Mouse (Mus musculus): Measurements from ENCODE around the gene Tubb2b.

Gene Tubb2b

GRCm38 (mm10) chr13:34134276-34134675 lies 4.0 kb upstream of the Tubb2b start:
- no peak for DNase-seq

DNA sequence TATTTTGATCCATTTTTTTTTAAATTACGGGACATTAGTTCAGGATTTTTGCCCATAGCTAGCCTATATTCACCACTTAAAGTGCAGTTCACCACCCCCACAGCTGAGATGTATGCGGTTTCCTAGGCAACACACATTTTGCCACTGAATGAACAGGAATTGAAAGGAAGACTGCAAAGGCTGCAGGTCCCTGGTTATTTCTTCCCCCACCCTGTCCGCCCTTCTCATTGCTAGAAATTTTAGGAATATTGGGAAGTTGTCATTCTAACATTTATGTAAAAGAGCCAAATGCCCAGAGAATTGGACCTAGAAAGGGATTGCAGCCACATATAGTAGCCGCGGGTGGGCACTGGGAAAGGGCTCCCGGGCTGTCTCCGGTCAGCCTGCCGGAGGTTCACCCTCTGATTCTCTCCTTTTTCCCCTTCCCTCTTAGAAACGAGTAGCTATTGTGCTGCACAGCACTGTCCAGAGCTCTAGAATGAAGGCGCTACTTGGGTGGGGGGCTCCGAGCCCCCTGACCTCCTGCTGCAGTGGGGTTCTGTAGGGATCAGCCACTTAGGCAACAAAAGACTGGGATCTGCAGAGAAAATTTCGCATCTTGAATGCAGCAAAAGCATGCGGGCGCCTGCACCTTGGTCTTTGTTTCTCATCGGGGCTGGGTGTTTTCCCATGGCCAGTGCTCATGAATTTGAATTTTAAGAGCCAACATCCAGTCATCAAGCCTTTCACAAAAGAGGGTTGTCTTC lies 3.2 kb upstream of the Tubb2b start:
- no peak for DNase-seq

DNA sequence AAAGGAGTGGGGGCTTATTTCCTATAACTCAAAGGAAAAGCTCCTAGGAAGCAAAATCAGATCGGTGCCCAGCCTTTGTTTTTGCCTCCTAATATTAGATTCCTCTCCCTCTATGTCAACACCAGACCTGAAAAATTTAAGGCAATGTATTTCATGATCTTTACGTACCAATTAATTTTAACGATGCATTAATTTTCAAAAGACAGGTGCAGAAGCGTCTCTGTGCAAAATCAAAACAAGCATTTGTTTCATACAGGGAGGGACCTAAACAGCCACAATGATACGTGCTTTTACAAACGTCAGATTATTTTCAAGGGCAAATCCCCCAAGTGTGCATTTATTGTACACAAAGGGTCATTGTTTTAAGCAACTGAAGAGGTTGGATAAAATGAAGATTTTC lies 2.6 kb upstream of the Tubb2b start:
- DNase-seq, result no peak

DNA sequence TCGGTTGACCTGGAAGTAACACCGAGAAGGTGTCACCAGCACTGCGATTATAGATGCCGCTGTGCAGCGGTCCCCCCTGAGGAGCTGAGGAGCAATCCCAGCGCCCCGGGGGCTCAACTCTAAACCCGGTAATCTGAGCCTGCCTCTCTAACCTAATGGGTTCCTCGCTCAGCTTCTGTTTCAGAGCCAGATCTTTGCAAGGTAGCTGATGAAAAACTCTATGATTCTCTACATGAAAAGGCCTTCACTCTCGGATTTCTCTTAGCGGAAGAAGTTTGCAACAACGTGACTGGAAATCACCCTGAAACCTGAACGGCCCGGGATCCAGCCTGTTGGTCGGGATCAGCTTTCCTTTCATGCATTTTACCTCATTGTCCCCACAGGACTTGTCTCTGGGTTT lies 2.0 kb upstream of the Tubb2b start:
- DNase-seq, result no peak

- DNase-seq, result no peak
Measured at GRCm38 (mm10) chr13:34131708-34132060, 1.4 kb upstream of the Tubb2b start.

GRCm38 (mm10) chr13:34131011-34131707 lies 893 bp upstream of the Tubb2b start:
- no peak for DNase-seq

DNA sequence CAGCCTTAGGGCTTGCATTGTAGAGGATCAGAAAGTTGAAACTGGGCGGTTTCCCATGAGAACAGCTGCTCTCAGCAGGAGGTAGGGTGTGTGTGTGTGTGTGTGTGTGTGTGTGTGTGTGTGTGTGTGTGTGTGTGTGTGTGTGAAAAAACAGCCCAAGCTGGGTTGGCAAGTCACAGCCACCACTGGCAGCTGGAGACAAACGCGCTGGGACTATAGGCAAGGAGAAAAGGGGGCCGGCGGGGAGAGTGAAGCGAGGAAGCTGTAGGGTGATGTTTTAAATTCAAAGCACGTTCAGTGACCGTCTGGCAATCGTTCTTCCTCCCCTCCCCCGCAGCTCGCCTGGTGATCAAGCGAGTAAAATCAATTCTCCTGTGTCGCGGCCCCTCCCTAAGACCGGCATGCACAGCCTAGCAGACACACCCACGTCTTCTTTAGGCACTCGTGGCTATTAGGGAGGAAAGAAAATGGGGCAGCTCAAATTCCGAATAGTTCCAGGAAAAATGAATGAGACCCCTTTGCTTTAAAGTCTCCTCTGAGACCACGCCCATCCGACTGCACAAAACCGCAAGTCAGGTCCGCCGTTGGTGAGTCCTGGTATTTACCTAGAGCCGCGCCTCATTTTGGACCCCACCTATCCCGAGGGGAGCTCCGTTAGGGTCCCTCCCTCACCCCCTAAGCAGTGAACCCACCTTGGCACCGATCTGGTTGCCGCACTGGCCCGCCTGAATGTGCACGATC lies 611 bp downstream of the Tubb2b start:
- no peak for DNase-seq

DNA sequence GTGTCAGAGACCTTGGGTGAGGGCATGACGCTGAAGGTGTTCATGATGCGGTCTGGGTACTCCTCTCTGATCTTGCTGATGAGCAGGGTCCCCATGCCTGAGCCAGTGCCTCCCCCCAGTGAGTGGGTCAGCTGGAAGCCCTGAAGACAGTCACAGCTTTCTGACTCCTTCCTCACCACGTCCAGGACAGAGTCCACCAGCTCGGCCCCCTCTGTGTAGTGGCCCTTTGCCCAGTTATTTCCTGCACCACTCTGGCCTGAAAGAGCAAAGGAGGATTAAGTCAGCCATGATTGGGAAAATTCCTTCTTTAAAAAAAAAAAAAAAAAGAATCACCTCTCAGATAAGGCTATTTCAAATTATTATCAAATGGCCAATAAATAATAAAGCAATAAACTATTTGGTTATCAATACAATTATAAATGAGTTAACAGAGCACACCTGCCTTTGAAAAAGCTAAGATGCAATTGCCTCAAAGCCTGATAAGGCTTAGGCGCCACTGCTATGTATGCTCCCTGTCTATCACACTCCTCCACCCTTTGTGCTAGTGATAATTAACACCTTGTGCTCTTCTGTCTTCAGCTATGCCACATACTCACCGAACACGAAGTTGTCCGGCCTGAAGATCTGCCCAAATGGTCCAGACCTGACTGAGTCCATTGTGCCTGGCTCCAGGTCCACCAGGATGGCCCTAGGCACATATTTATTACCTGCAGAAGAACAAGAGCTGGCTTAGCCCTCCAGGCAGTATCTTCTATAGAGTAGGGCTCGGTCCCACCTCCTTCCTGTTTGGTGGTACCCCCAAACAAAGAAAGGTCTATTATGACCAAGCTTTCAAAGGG lies 1.8 kb downstream of the Tubb2b start:
- DNase-seq, result no peak

- DNase-seq, result no peak
Measured at GRCm38 (mm10) chr13:34125711-34126110, 4.6 kb downstream of the Tubb2b start.

DNA sequence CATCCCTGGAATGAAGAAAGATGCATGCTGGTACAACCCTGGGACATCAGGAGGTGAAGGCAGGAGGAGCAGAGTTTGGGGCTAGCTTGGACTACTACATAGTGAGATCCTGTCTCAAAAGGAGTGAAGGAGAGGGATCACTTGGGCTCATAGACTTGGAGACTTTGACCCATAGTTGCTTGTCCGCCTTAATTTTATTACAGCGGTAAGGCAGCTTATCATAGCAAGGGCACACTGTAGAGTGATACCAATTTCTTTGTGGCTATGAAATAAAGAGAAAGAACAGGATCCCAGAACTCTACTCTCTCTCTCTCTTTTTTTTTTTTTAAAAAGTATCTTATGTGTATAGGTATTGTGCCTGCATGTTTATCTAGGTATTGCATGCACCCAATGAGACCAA lies 9.7 kb downstream of the Tubb2b start:
- no peak for DNase-seq

GRCm38 (mm10) chr13:34119406-34119805 lies 10.9 kb downstream of the Tubb2b start:
- no peak for DNase-seq

GRCm38 (mm10) chr13:34118816-34119215 lies 11.4 kb downstream of the Tubb2b start:
- DNase-seq, result no peak

DNA sequence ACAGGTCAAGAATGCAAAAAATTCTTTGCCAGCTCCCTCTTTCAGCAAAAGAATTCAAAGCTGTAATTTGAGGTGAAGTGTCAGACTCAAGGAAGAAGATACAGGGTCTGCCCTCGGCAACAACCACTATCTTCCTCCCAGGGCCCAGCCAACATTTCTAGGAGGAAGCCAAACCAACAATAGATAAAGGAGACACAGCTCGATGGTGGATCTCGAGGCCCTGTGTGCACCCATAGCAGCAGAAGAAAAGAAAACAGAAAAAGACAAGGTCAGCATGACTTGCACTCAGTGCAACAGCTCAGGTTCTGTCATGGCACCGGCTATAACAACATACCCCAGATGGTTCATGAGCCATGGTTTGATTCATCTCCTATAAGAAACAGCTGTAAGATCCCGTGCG lies 13.8 kb downstream of the Tubb2b start:
- no peak for DNase-seq

DNA sequence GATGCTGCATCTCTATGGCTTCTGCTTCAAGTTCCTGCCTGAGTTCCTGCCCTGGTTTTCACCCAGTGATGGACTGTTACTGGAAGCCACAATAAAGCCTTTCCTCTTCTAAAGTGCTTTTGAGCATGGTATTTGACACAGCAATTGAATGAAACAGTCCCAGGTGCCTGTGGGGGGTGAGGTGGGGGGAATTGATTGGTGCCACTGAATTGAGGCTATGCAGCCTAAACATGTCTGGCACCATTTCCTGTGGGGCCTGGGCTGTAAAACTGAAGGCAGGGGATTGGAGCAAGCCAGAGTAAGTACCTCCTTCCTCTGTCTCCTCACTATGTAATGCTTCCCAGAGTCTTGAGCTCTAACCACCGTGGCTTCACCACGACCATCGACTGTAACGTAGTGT lies 15.6 kb downstream of the Tubb2b start:
- no peak for DNase-seq

- DNase-seq, result no peak
Measured at GRCm38 (mm10) chr13:34113086-34113485, 17.2 kb downstream of the Tubb2b start.

- DNase-seq, result no peak
Measured at GRCm38 (mm10) chr13:34112369-34113081, 17.7 kb downstream of the Tubb2b start.

DNA sequence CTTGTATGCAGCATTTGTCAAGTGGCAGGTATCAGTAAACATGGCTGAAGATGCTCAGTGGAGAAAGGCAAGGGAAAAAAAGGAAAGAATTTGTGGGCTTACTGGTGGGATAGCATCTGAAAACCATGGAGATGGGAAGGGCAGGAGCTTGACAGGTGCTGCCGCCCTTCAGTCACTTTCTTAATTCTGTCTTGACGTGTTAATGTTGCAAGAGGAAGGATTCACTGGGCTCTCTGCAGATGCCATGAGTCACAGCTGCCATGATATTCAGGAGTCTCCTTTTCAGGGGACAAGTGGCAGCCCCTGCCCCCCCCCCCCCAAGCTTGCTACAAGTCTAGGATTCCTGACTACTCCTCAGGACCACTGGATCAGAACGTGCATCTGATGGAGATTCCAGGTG lies 18.4 kb downstream of the Tubb2b start:
- DNase-seq, result no peak

DNA sequence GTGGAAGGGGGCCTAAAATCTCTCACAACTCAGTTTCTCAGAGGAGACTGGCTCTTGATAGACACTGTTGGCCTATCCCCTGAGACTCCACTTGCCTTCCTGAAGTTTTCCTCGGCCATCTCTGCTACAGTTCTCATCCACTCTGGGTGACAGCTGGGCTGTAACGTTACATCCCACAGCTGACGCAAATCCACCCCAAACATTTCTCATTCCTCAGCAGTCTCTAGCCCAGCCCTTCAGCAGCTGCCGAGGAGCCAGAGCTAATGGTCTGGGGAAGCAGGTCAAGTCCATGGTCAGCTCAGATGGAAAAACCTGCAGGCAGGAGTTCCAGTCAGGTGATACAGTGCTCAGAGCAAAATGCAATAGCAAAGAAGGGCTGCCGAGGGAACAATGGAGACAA lies 19.2 kb downstream of the Tubb2b start:
- no peak for DNase-seq

DNA sequence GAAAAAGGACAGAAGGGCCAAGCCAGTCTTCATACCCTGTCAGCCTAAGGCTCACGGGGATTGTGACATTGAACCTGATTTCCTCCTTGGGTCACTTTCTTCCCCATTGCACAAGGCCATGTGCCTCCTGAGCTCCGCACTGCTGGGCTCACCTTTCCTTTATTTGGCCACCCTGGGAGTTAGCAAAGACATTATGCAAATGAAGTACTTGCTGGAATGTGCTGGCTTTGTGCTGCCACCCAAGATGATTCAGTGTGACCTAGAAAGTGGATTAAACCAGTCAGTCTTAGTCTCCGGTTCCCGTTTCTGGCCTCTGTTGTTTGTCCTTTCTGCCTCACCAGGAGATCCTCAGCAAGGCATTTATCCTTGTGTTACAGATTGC lies 20.6 kb downstream of the Tubb2b start:
- DNase-seq, result no peak

DNA sequence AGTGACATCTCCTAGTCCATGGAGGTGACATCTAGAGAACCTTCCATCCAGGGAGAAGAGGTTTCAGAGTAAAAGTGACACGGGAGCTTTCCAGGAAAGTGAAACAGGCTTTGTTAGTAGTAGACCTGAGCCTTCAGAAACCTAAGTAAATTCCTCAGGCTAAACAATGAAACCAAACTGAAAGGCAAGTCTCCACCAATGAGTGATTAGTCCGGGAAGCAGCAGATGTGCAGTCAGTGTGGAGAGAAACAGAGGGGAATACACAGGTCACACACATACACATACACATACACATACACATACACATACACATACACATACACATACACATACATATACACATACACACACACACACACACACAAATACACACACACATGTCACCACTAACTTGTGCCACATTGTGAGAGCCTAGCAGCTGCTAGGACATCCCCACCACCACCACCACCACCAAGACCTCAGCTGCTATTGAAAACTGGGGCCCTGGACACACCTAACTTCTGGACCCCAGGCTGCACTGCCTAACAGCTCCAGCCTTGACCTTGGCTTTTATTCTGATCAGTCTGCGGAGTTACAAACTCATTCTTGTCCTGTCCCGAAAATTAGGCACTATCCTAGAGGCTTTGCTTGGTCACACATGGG lies 21.1 kb downstream of the Tubb2b start:
- DNase-seq, result no peak

DNA sequence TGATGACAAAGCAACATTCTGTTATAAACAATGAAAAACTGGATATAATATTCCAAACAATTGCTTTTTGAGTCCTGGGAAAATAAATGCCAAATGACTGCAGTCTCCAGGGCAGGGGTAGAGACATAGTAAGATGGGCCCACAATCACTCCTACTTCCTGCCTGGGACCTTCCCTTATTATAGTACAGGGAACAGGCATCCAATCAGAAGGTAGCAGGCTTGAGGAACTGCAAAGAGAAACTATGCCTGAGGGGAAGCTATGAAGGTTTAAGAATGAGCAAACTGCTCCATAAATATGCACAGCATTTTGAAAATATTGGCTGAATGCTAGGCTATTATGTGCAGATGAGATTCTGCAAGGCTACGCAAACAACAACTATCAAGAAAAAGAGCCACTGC lies 23.3 kb downstream of the Tubb2b start:
- no peak for DNase-seq

GRCm38 (mm10) chr13:34106256-34106655 lies 24.0 kb downstream of the Tubb2b start:
- DNase-seq, result no peak
